Mouse (Mus musculus): ENCODE measurements around the gene Tab1.

GRCm38 (mm10) chr15:80174598-80174875, 41.6 kb downstream of the Tab1 start:
- no peak for TF ChIP-seq CTCF (IDR thresholded peaks at IDR 0.05; ENCODE audit: extremely low read depth, insufficient read depth, low read length)
- TF ChIP-seq POLR2A (IDR thresholded peaks at IDR 0.05; ENCODE audit: extremely low read depth, insufficient read depth, low read length): no peak

All from cortical plate, adult 2 months (tissue).